Mouse (Mus musculus): ENCODE measurements at regions not wholly inside any gene's neighbourhood (a gene's known extent, or its start where the extent isn't known, plus 50 kb on each side); places are given as distances from the start of the nearest gene placed in this dataset.

DNA sequence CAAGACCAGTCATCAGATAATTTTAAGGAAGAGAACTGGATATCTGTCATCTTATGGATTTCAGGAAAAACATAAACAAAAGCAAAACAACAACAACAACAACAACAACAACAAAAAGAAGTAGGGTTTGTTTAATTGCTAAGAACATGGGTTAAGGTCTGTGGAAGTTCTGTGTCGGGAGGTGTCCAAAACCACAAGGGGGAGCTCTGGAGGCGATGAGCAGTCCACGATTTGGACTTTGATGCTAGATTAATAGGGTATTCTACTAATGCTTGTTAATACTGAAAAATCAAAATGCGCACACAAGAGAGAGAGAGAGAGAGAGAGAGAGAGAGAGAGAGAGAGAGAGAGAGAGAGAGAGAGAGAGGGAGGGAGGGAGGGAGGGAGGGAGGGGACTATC is 692.0 kb upstream of the Car10 start:
- DNase-seq: peak; percentile 2 to 53

DNA sequence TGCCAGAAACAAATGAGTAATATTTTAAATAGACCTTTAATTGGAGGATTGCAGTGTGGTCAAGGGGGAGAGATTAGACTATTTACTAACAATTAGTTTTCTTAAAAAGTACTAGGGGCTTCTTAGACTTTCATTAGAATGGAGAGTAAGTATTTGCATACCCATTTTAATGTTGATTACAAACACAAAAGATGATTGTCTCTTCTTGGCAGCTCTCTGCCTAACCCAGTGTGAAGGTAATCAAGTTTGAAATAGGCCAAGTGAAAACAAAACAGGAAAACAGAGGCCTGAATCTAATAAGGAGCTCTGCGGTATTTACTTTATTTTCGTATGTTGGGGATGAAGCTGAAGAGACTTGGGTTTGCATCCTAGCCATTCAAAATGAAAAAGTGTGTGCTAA is 646.5 kb upstream of the Car10 start:
- no peak for DNase-seq

DNA sequence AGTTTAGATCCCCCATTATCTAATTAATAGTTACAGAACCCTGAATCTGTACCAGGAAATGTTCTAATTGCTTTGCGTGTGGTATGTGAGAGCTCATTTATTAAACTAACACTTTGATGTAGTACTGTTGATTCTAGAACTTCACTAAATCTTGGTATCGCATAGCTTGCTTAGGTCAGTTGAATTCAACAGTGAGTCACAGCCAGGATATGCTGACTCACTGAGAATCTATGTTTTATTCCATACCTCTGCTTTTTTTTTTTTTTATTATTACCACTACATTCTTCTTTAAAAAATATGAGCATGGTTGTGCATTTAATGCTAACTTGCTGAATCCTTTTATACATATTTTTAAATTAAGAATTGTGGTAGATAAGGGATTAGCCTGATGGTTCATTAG is 602.5 kb upstream of the Car10 start:
- no peak for DNase-seq

Data from kidney, postnatal 36 days (tissue).